Mouse (Mus musculus): Measurements from ENCODE around the gene Paqr5.

DNA sequence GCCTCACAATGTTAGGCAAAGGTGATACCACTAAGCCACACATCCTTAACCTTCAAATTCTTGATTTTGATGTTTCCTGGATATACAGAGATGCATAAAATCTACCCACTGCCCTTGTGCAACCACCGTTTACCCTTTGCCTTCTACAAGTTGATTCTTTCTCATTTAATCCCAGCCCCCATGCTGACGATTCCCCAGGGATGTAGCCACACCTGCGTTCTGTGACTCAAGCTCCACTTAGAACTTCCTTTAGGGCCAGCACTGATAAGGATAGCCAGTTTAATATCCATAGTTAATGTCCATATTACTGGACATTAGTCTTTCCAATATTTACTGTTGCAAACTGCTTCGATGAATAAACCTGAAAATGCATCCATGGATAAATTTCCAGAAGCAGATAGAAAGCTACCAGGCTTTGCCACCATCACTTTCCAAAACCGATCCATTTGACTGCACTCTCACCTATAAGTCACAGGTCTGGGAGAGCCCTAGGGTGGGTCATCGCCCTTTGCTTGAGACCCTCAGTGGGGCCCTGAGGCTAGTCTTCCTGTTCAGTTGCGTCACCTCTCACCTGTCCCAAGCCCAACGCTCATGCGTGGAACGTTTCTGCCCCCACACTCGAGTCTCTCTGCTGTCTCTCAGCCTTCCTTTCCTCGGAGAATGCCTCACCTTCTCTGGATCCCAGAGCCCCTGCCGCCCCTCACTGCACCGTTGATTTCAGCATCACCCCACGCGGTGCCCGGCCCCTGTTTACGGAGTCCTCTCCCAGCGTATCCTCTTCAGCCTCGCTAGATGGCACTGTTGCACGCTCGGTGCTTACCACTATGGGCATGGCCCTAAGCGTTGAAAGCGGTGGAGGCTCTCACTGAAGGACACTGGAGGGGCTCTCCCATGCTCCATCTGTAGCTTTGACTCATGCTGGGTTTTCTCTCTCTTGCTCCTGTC lies 79.0 kb downstream of the Paqr5 start:
- TF ChIP-seq CTCF (IDR thresholded peaks at IDR 0.05; ENCODE audit: control insufficient read depth, insufficient read depth, low read length), result peak; percentile 100
- no peak for TF ChIP-seq POLR2A (IDR thresholded peaks at IDR 0.05; ENCODE audit: borderline replicate concordance, control insufficient read depth, low read depth, low read length)
